ENCODE assay signal across 14 mouse cellular contexts in genomic region chr11:51477571-51477970, GRCm38 (mm10).
DNase-seq lines count a peak whose midpoint lies in the region; ATAC-seq and TF ChIP-seq lines count a peak whose summit lies in the region.
"Had no signal": no experiment of that assay in that cellular context is flagged by ENCODE, and none has a peak within 500 bp of the region (broad histone marks: within the 10 kb centered on the region; RNA-seq: fewer than 3 reads in every experiment).

No protein-coding gene starts in this region.

- peaks cover 16% of the 10 kb centered on the region for H3K4me1 ChIP-seq in intestine, embryonic 14.5 days (replicated peaks; ENCODE audit: control insufficient read depth, insufficient read depth, low read length)
- no peaks in the 10 kb centered on the region for H3K4me1 ChIP-seq in intestine, postnatal 0 days (replicated peaks; ENCODE audit: control insufficient read depth, insufficient read depth, low read length)
- H3K4me1 ChIP-seq in midbrain, embryonic 14.5 days (ENCODE audit: control insufficient read depth, insufficient read depth, low read length): no peaks in the 10 kb centered on the region
- no peaks in the 10 kb centered on the region for H3K4me1 ChIP-seq in midbrain, embryonic 13.5 days (replicated peaks)
- H3K4me1 ChIP-seq: liver, embryonic 13.5 days had no signal

- no peaks in the 10 kb centered on the region for H3K9me3 ChIP-seq in intestine, embryonic 14.5 days (ENCODE audit: control insufficient read depth, low read length)
- no peaks in the 10 kb centered on the region for H3K9me3 ChIP-seq in intestine, postnatal 0 days (ENCODE audit: control insufficient read depth)
- no peaks in the 10 kb centered on the region for H3K9me3 ChIP-seq in midbrain, embryonic 14.5 days (ENCODE audit: control insufficient read depth, low read length)
- H3K9me3 ChIP-seq in midbrain, embryonic 13.5 days: no peaks in the 10 kb centered on the region
- H3K9me3 ChIP-seq: liver, embryonic 13.5 days had no signal

- H3K27ac ChIP-seq in intestine, embryonic 14.5 days (ENCODE audit: low read depth): peak overlapping the region; percentile 34
- H3K27ac ChIP-seq in intestine, postnatal 0 days (ENCODE audit: low read depth, low read length): no peak overlapping the region
- no peak overlapping the region for H3K27ac ChIP-seq in midbrain, embryonic 14.5 days (replicated peaks; ENCODE audit: low read depth, low read length)
- no peak overlapping the region for H3K27ac ChIP-seq in midbrain, embryonic 13.5 days
- H3K27ac ChIP-seq: layer of hippocampus, adult 2 months; liver, embryonic 13.5 days had no signal

- H3K4me2 ChIP-seq in intestine, embryonic 14.5 days (ENCODE audit: low read length): no peak overlapping the region
- H3K4me2 ChIP-seq in intestine, postnatal 0 days (replicated peaks; ENCODE audit: low read depth): no peak overlapping the region
- H3K4me2 ChIP-seq in midbrain, embryonic 14.5 days (ENCODE audit: low read length): no peak overlapping the region
- no peak overlapping the region for H3K4me2 ChIP-seq in midbrain, embryonic 13.5 days (replicated peaks)
- H3K4me2 ChIP-seq: liver, embryonic 13.5 days had no signal

- no peaks in the 10 kb centered on the region for H3K36me3 ChIP-seq in intestine, embryonic 14.5 days (ENCODE audit: control insufficient read depth, insufficient read depth, low read length)
- H3K36me3 ChIP-seq in intestine, postnatal 0 days (ENCODE audit: control insufficient read depth, insufficient read depth): no peaks in the 10 kb centered on the region
- no peaks in the 10 kb centered on the region for H3K36me3 ChIP-seq in midbrain, embryonic 14.5 days (ENCODE audit: control insufficient read depth, insufficient read depth, low read length)
- no peaks in the 10 kb centered on the region for H3K36me3 ChIP-seq in midbrain, embryonic 13.5 days
- H3K36me3 ChIP-seq: liver, embryonic 13.5 days had no signal

- no peak overlapping the region for H3K4me3 ChIP-seq in intestine, embryonic 14.5 days (ENCODE audit: low read depth, low read length)
- H3K4me3 ChIP-seq in intestine, postnatal 0 days (ENCODE audit: low read depth, low read length): no peak overlapping the region
- H3K4me3 ChIP-seq in midbrain, embryonic 14.5 days (replicated peaks; ENCODE audit: low read depth, low read length): no peak overlapping the region
- no peak overlapping the region for H3K4me3 ChIP-seq in midbrain, embryonic 13.5 days (replicated peaks)
- H3K4me3 ChIP-seq: layer of hippocampus, adult 2 months; liver, embryonic 13.5 days had no signal

- DNase-seq in cerebellum, postnatal 10 days: peak; percentile 46 to 60
- DNase-seq in cerebellum, adult 11-12 months: no peak
- no peak for DNase-seq in intestine, embryonic 14.5 days (ENCODE audit: low spot score)
- peak; percentile 25 for DNase-seq in midbrain, embryonic 14.5 days
- DNase-seq in lung, postnatal 4 days: peak; percentile 18 to 34
- DNase-seq in layer of hippocampus, postnatal 14 days (ENCODE audit: low spot score in 2 of 2): no peak
- DNase-seq: cerebellum, adult 9-10 months; heart, postnatal 10 days; kidney, adult 9 months; liver, embryonic 13.5 days had no signal

- TF ChIP-seq CTCF in intestine, postnatal 0 days (IDR thresholded peaks at IDR 0.05; ENCODE audit: low read depth): no peak

- H3K27me3 ChIP-seq in intestine, embryonic 14.5 days (replicated peaks; ENCODE audit: control insufficient read depth, insufficient read depth, low read length): no peaks in the 10 kb centered on the region
- H3K27me3 ChIP-seq in intestine, postnatal 0 days (replicated peaks; ENCODE audit: control insufficient read depth, insufficient read depth, low read length): no peaks in the 10 kb centered on the region
- no peaks in the 10 kb centered on the region for H3K27me3 ChIP-seq in midbrain, embryonic 14.5 days (ENCODE audit: control insufficient read depth, insufficient read depth, low read length)
- no peaks in the 10 kb centered on the region for H3K27me3 ChIP-seq in midbrain, embryonic 13.5 days
- H3K27me3 ChIP-seq: liver, embryonic 13.5 days; Patski had no signal

- H3K9ac ChIP-seq in intestine, embryonic 14.5 days (ENCODE audit: low read length): no peak overlapping the region
- H3K9ac ChIP-seq in intestine, postnatal 0 days (ENCODE audit: low read depth, low read length): no peak overlapping the region
- no peak overlapping the region for H3K9ac ChIP-seq in midbrain, embryonic 14.5 days (replicated peaks; ENCODE audit: low read length)
- H3K9ac ChIP-seq in midbrain, embryonic 13.5 days (replicated peaks): no peak overlapping the region
- H3K9ac ChIP-seq: liver, embryonic 13.5 days had no signal

- WGBS in intestine, embryonic 14.5 days: 62% methylated on average over 8 of the region's 8 CpGs
- 70% methylated on average over 8 of the region's 8 CpGs for WGBS in intestine, postnatal 0 days
- 71% methylated on average over 8 of the region's 8 CpGs for WGBS in midbrain, embryonic 14.5 days
- 73% methylated on average over 8 of the region's 8 CpGs for WGBS in midbrain, embryonic 13.5 days

- no peak for ATAC-seq in intestine, embryonic 14.5 days (replicated peaks; ENCODE audit: low FRiP score, low TSS enrichment, low read depth)
- no peak for ATAC-seq in intestine, postnatal 0 days
- no peak for ATAC-seq in midbrain, embryonic 14.5 days (ENCODE audit: low FRiP score, low TSS enrichment)
- no peak for ATAC-seq in midbrain, embryonic 13.5 days
- ATAC-seq: Patski had no signal

Comparison
In these comparisons a context has a peak if more than half of its experiments do, and no peak if none do; other contexts are left out.
1. DNase-seq: peak in cerebellum, postnatal 10 days (2 of 2), midbrain, embryonic 14.5 days (single experiment) and lung, postnatal 4 days (2 of 2); none in cerebellum, adult 11-12 months (single experiment), intestine, embryonic 14.5 days (single experiment) and layer of hippocampus, postnatal 14 days (0 of 2).